Mouse (Mus musculus) left cerebral cortex, postnatal 14 days (tissue): ENCODE measurements around the gene Cldn3. TPM values are rescaled to one million over a fixed set of nuclear protein-coding genes. Genes with fewer than 3 reads are reported as not detected.

Source experiments
- DNase-seq, 2 experiments: peaks; one replicate each; pipeline ENCODE4 v3.0.0; 2021 to 2022; ENCODE audit warnings: low spot score in 2 of 2, mixed read lengths in 1 of 2
- intact Hi-C: fragments of 180-260 bp; cut with DNase I; formaldehyde crosslinking; loops from one replicate; pipeline ENCODE4 v1.15.1; 2025
- total RNA-seq, 2 experiments: library from RNA; stranded (reverse); gene quantifications; 2 replicates each; pipeline ENCODE4 v1.2.3; 2021

Cldn3 gene
- total RNA-seq, 2 experiments from 2014 or later, result 0.37 to 1.7 TPM

DNA sequence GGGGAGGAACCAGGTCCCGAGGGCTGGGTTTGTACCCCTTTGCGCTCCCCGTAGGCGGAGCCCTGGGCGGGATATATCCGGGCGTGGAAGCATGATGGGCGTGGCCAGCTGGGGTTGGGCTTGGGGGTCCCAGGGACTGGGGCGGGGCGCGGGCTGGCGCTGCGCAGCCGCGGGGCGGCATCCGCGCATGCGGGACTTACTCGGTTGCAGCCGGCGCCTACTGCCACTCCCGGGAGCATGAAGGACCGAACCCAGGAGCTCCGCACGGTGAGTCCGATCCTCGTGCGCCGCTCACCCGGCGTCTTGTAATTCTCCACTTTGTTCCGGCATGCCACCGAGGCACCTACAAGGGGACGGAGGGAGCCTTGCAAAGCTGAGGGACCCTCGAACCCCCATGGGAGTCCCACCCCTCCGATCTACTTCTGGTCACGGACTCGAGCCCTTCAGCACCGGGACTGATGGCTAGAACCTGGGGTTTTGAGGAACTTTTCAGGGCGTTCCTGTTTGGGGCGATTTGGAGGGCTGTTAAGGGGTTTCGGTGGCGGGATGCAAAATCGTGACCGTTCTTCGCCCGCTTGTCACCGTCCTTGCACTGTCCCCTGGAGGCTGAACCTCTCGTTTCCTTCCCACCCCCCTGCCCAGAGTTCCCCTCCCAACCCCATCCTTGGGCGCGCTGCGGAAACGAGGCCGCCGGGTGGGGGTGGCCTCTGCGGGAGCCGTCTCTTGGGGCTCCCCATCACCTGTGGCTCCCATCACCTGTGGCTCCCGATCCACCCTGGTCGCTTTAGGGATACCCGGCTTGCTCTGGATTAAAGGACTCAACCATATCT lies 37.5 kb downstream of the Cldn3 start, which contains the start of gene Stx1a:
Stx1a (plus strand) TSS at position 139 of the 830 bp plus-strand sequence.
- intact Hi-C loops, result loop anchor here (5.0 kb wide), 1 partner anchor 39 kb away; the partner anchor contains the start of genes Bud23 and Dnajc30
- peak; percentile 77 to 89 for DNase-seq

DNA sequence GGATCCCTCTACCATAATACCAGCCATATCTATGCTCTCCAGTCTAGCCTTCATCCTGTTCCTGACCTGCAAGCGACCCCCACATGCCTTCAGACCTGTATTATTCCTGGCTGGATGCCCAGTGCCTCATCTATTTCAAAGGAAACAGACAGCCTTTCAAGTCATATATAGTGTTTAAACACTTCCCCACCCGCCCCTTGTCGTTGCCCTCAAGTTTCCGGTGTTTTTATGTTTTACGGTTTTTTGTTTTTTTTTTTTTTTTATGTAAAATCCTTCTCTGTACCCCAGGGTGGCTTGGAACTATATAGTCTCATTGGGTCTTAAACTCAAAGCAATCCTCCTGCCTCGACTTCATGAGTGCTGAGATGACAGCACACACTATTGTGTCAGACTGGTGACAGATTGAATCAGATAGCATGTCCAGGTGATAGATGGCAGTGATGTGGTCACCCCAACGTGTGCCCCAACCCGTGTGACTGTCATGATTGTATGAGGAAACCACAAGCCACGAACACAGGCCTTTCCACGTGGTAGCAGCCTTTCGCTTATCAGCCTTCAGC lies 38.7 kb downstream of the Cldn3 start:
- intact Hi-C loops, result loop anchor here (5.0 kb wide), 1 partner anchor 38 kb away; the partner anchor contains the start of genes Bud23 and Dnajc30
- no peak for DNase-seq

DNA sequence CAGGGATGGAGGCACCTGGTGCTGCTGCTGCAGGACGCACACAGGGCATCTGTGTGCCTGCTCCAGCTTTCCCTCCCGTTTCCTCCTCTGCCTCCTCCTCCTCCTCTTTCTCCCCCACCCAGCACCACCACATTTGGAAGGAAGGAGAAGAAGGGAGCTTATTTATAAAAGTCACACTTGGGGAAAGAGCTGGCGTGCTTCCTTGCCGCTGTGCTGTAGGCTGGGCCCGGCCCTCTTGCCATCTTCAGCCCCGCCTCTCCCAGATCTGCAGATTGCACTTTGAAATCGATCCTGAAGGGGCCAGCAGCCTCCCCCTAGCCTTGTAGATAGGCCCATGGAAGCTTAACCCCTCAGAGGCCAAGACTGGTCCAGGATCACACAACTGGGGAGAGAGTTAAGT lies 39.9 kb downstream of the Cldn3 start:
- intact Hi-C loops, result no loop called here
- peak; percentile 66 to 73 for DNase-seq

DNA sequence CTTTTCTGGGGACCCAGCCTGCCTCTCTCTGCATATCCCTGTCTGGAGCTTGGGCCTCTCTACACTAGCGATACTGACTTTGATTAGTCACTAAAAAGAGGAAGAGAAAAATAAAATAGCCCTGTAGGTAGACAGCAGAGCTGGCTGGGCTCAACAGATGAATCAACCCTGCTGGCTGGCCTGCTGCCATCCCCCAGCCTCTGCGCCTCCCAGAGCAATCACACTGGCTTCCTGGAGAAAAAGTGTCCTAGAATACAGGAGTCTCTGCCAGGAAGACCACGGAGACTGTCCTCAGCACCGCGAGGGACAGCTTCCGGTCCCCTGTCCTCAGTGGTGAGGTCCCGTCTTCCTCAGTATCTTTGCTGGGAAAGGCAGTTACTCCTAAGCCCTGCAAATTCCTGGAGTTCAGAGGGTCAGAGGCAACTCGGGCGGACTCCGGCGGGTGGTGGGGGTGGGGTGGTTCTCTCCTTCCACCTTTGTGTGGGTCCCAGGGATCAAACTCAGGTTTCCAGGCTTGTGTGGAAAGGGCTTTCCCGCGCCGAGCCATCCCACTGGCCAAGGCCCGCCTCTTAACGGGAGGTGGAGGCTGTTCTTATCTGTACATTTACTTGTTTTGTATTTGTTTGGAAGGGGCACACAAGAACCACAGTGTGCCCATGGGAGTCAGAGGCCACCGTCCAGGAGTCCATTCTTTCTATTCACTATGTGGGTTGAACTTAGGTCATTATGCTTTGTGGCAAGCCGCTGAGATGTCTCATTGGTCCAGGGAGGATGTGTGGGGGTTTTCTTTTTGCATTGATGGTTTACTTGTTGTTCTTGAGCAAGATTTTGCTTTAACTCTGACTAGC lies 43.2 kb downstream of the Cldn3 start:
- peak; percentile 63 to 71 for DNase-seq

DNA sequence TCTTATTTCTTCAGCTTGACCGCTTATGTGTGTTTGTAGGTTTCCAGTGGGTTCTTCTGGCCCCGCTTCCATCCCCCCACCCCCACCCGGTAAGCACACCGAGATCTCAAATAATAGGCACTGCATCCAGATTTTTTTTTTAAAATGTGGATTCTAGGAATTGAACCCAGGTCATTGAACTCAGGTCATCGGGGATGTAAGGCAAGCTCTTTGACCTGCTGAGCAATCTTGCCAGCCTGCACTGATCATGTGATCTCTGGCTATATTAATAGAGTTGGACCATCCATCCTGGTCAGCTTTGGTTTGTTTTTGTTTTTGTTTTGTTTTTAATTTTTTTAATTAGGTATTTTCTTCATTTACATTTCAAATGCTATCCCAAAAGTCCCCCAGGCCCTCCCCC lies 46.6 kb downstream of the Cldn3 start:
- DNase-seq, result no peak
- intact Hi-C loops, result no loop called here

More for the DNA sequence above, 43.2 kb downstream of the Cldn3 start:
- intact Hi-C loops, result no loop called here

DNA sequence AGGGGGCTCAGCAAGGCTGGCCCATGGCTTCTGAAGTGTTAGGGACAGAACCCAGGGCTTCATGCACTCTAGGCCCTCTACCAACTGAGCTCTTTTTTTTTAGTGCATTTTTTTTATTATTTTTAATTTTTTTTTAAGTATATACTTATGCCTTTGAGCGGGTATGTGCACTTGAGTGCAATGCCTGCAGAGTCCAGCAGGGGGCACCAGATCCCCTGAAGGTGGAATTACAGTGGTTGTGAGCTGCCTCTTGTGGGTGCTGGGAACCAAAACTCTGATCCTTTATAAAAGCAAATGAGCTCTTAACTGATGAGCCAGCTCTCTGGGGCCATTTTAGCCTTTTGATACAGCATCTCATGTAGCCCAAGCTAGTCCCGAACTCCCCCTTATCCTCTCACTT lies 48.6 kb downstream of the Cldn3 start:
- no peak for DNase-seq
- intact Hi-C loops, result no loop called here

DNA sequence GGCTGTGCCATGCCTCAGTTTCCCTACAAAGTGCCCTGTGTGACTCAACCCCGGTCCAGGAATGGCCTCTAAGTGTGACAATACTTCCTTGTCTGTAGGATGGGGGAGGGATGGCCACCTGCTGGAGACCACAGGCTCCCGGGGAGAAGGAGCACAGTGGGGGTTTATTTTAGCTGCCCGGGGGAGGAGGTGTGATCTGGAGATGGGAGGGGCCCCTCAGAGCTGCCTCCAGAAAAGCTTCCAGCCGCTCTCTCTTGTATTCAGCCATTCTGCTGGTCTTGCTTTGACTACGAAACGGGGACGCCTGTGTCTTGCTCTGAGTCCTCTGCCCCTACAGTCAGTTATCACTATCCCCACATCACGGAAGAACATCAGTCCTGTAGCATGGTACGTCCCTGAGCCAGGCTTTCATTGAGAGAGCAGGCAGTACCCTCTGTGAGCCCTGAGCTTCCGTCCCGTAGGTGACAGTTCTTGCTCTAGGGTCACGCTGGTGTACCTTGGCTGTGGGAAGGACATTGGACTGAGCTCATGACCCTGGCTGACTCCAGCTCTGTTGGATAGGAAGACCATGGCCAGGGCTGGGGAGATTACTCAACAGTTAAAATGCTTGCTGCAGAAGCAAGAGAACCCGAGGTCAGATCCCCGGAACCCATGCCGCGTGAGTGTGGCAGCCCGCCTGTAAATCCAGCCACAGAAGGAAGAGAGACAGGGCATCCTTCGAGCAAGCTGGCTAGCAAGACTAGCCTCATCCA lies 49.8 kb downstream of the Cldn3 start:
- intact Hi-C loops, result no loop called here
- peak; percentile 70 to 79 for DNase-seq

Other genes with a start within 250 kb of the Cldn3 start
- 10 to 100 TPM; 59.0 to 80.6 TPM for gene Eln, start 238.9 kb upstream of the Cldn3 start, total RNA-seq
- gene Tmem270, start 79.5 kb upstream of the Cldn3 start, total RNA-seq, result not detected
- not detected for gene Cldn13, start 70.7 kb upstream of the Cldn3 start, total RNA-seq
- gene Mettl27, start 53.8 kb upstream of the Cldn3 start, total RNA-seq, result 1 to 10 TPM; 7.3 TPM
- not detected for gene Cldn4, start 39.3 kb upstream of the Cldn3 start, total RNA-seq
- 10 to 100 TPM; 41.2 to 42.0 TPM for gene Abhd11, start 22.9 kb downstream of the Cldn3 start, total RNA-seq
- gene Stx1a, start 37.3 kb downstream of the Cldn3 start, total RNA-seq, result 100 to 1,000 TPM; 413 to 473 TPM
- 10 to 100 TPM; 41.6 to 42.9 TPM for gene Dnajc30, start 78.0 kb downstream of the Cldn3 start, total RNA-seq
- 10 to 100 TPM; 34.0 to 55.7 TPM for gene Bud23, start 78.7 kb downstream of the Cldn3 start, total RNA-seq
- gene Vps37d, start 92.1 kb downstream of the Cldn3 start, total RNA-seq, result 10 to 100 TPM; 23.6 to 30.9 TPM
- 1 to 10 TPM; 4.0 to 4.5 TPM for gene Mlxipl, start 103.7 kb downstream of the Cldn3 start, total RNA-seq
- 10 to 100 TPM; 28.1 to 28.2 TPM for gene Tbl2, start 163.4 kb downstream of the Cldn3 start, total RNA-seq
- gene Bcl7b, start 182.1 kb downstream of the Cldn3 start, total RNA-seq, result 10 to 100 TPM; 41.5 to 44.9 TPM
- 10 to 100 TPM; 51.9 to 55.1 TPM for gene Baz1b, start 201.1 kb downstream of the Cldn3 start, total RNA-seq